Mouse (Mus musculus) ovary, adult 2 months (tissue): Measurements from ENCODE around the gene Maco1. TPM values are rescaled to one million over a fixed set of nuclear protein-coding genes. Genes with fewer than 3 reads are reported as not detected.

ENCODE experiments used
- polyA plus RNA-seq: library from polyadenylated mRNA; depleted of rRNA; stranded (reverse); fragments of >200 nt; gene quantifications from 2 replicates; pipeline ENCODE4 v1.2.3, GENCODE M21; 2012; rRNA removed

Maco1 gene
- 17.7 and 18.3 TPM in 2 replicates for polyA plus RNA-seq

GRCm38 (mm10) chr4:134853259-134853636 is at the start of gene Maco1:
Gene Maco1 (minus strand): TSS chr4:134853345.

GRCm38 (mm10) chr4:134863937-134864729 is 11.0 kb upstream of the Maco1 start, which contains the start of gene Rhd:
Gene Rhd (plus strand): TSS chr4:134864536.

GRCm38 (mm10) chr4:134767426-134768225 is 85.5 kb downstream of the Maco1 start, which contains the start of gene Ldlrap1:
Gene Ldlrap1 (minus strand): TSS chr4:134768024.

Other genes starting within 250 kb of the Maco1 start
- 7.0 and 9.6 TPM in 2 replicates for gene Man1c1, start 149.1 kb downstream of the Maco1 start, polyA plus RNA-seq
- 17.3 and 17.9 TPM in 2 replicates for gene Ldlrap1, start 85.3 kb downstream of the Maco1 start, polyA plus RNA-seq
- 1.6 and 2.3 TPM in 2 replicates for gene Rhd, start 11.2 kb upstream of the Maco1 start, polyA plus RNA-seq
- 88.8 and 104 TPM in 2 replicates for gene Tmem50a, start 61.7 kb upstream of the Maco1 start, polyA plus RNA-seq
- gene Rsrp1, start 70.2 kb upstream of the Maco1 start, polyA plus RNA-seq = 1,545 and 2,628 TPM in 2 replicates
- gene Syf2, start 77.6 kb upstream of the Maco1 start, polyA plus RNA-seq = 9.5 and 11.2 TPM in 2 replicates